Mouse (Mus musculus) left cerebral cortex, postnatal 36 days (tissue): ENCODE results near the gene Acsl6. TPM values are rescaled to one million over a fixed set of nuclear protein-coding genes. Genes with fewer than 3 reads are reported as not detected.
A peak's percentile ranks its signal among the peaks of the same experiment; 100 is the strongest.
"Not testable (repeated sequence)": the region's sequence is repeated elsewhere in the genome, so short reads cannot be mapped to it uniquely, and the experiment has no call there.

Experiments
- DNase-seq, 2 experiments: peaks; one replicate each; pipeline ENCODE4 v3.0.0; 2021 to 2022; ENCODE audit warnings: low spot score in 2 of 2, mixed read lengths in 1 of 2
- intact Hi-C: fragments of 180-260 bp; cut with DNase I; formaldehyde crosslinking; loops from one replicate; pipeline ENCODE4 v1.15.1; 2025
- total RNA-seq, 2 experiments: library from RNA; stranded (reverse); gene quantifications; 2 replicates each; pipeline ENCODE4 v1.2.3; 2021

Gene Acsl6
- 100 to 1,000 TPM; 201 to 207 TPM for total RNA-seq

- DNase-seq: peak; percentile 64 to 79
- intact Hi-C loops: loop anchor here (10.0 kb wide), 1 partner anchor 561 kb away; the partner anchor contains the start of genes Hint1 and Lyrm7
Measured at GRCm38 (mm10) chr11:54303728-54304470, at the start of gene Acsl6. Gene Acsl6, plus strand, starts transcription at chr11:54303798.

GRCm38 (mm10) chr11:54254114-54254513, 49.5 kb upstream of the Acsl6 start:
- intact Hi-C loops: no loop called here
- DNase-seq: no peak

- DNase-seq: peak; percentile 29 to 53
- intact Hi-C loops: loop anchor here (1.0 to 2.0 kb wide), 2 partner anchors 112 to 254 kb away; no protein-coding TSS in a partner anchor
Measured at GRCm38 (mm10) chr11:54256624-54257376, 46.8 kb upstream of the Acsl6 start.

- no peak for DNase-seq
- intact Hi-C loops: no loop called here
Measured at GRCm38 (mm10) chr11:54263405-54264031, 40.1 kb upstream of the Acsl6 start.

- DNase-seq: peak in 1 of 2 experiments; percentile 14
- intact Hi-C loops: no loop called here
Measured at GRCm38 (mm10) chr11:54264542-54264941, 39.1 kb upstream of the Acsl6 start.

GRCm38 (mm10) chr11:54267177-54267576, 36.4 kb upstream of the Acsl6 start, which contains the start of gene Il3:
Gene Il3, minus strand, starts transcription at chr11:54267277.
- no peak for DNase-seq
- intact Hi-C loops: no loop called here

GRCm38 (mm10) chr11:54269191-54269896, 34.3 kb upstream of the Acsl6 start:
- intact Hi-C loops: no loop called here
- DNase-seq: no peak

- intact Hi-C loops: no loop called here
- no peak for DNase-seq
Measured at GRCm38 (mm10) chr11:54271437-54271949, 32.1 kb upstream of the Acsl6 start.

GRCm38 (mm10) chr11:54287821-54288453, 15.7 kb upstream of the Acsl6 start:
- no peak for DNase-seq
- intact Hi-C loops: no loop called here

- intact Hi-C loops: no loop called here
- no peak for DNase-seq
Measured at GRCm38 (mm10) chr11:54292163-54292562, 11.4 kb upstream of the Acsl6 start.

- no peak for DNase-seq
- intact Hi-C loops: no loop called here
Measured at GRCm38 (mm10) chr11:54293980-54294807, 9.4 kb upstream of the Acsl6 start.

- DNase-seq: no peak
- intact Hi-C loops: no loop called here
Measured at GRCm38 (mm10) chr11:54295971-54296370, 7.6 kb upstream of the Acsl6 start.

- intact Hi-C loops: no loop called here
Measured at GRCm38 (mm10) chr11:54296734-54297133, 6.9 kb upstream of the Acsl6 start.

GRCm38 (mm10) chr11:54297471-54297870, 6.1 kb upstream of the Acsl6 start:
- DNase-seq, intact Hi-C loops: not testable (repeated sequence)

More at GRCm38 (mm10) chr11:54296734-54297133, 6.9 kb upstream of the Acsl6 start:
- DNase-seq: no peak

- DNase-seq: no peak
- intact Hi-C loops: no loop called here
Measured at GRCm38 (mm10) chr11:54298777-54299176, 4.8 kb upstream of the Acsl6 start.

GRCm38 (mm10) chr11:54301994-54302393, 1.6 kb upstream of the Acsl6 start:
- peak; percentile 42 to 59 for DNase-seq

GRCm38 (mm10) chr11:54302606-54303005, 992 bp upstream of the Acsl6 start:
- no peak for DNase-seq
- intact Hi-C loops: loop anchor here (10.0 kb wide), 1 partner anchor 562 kb away; the partner anchor contains the start of genes Hint1 and Lyrm7

More at GRCm38 (mm10) chr11:54301994-54302393, 1.6 kb upstream of the Acsl6 start:
- intact Hi-C loops: loop anchor here (10.0 kb wide), 1 partner anchor 563 kb away; the partner anchor contains the start of genes Hint1 and Lyrm7
